In genomic region chr5:65336075-65336355, GRCm38 (mm10) we compare ENCODE assay signal across 8 mouse cellular contexts. TPM values are rescaled to one million over a fixed set of nuclear protein-coding genes. Genes with fewer than 3 reads are reported as not detected.
A peak's percentile ranks its signal among the peaks of the same experiment; 100 is the strongest.
DNase-seq lines count a peak whose midpoint lies in the region; ATAC-seq and TF ChIP-seq lines count a peak whose summit lies in the region.

No protein-coding gene starts in this region.

- WGBS in heart, embryonic 11.5 days (ENCODE audit: insufficient replicate concordance) = 26% methylated on average over 4 of the region's 4 CpGs
- WGBS in forebrain, embryonic 13.5 days = 29% methylated on average over 4 of the region's 4 CpGs
- WGBS in liver, embryonic 14.5 days (ENCODE audit: insufficient replicate concordance) = 21% methylated on average over 4 of the region's 4 CpGs

- no peak for DNase-seq in heart, adult 9 months (ENCODE audit: low spot score in 2 of 2)
- DNase-seq in CH12.LX (ENCODE audit: extremely low read depth) = peak; percentile 24
- no peak for DNase-seq in liver, embryonic 14.5 days (ENCODE audit: low read depth in 3 of 3, low spot score in 3 of 3)
- DNase-seq in adrenal gland, postnatal 25 days = no peak
- DNase-seq in right cerebral cortex, adult 18-20 months = no peak
- DNase-seq in kidney, postnatal 14 days = no peak

- in situ Hi-C loops in CH12.LX (cut with MboI; ENCODE audit: low pct_ligation_motif_present, low pct_unique_long_range_greater_than_20kb, low sequenced_read_pairs) = no loop called here

- H3K27ac ChIP-seq in heart, embryonic 11.5 days (ENCODE audit: low read depth, low read length) = no peak overlapping the region
- no peak overlapping the region for H3K27ac ChIP-seq in CH12.LX (ENCODE audit: insufficient read depth, low read depth)
- H3K27ac ChIP-seq in forebrain, embryonic 13.5 days = no peak overlapping the region
- H3K27ac ChIP-seq in liver, embryonic 14.5 days = no peak overlapping the region

- dilution Hi-C loops in CH12.LX (cut with MboI; ENCODE audit: extremely low pct_ligation_motif_present, extremely low pct_unique_long_range_greater_than_20kb, low sequenced_read_pairs) = no loop called here

- no peak for TF ChIP-seq CTCF in CH12.LX (conservative IDR thresholded peaks at IDR 0.05 in 1 of 2, IDR thresholded peaks at IDR 0.05 in 1 of 2; ENCODE audit: low read depth in 2 of 2, low read length in 2 of 2)
- no peak for TF ChIP-seq CTCF in liver, embryonic 14.5 days (IDR thresholded peaks at IDR 0.05; ENCODE audit: low read depth)

- peak overlapping the region; percentile 85 for H3K4me2 ChIP-seq in heart, embryonic 11.5 days
- peak overlapping the region; percentile 17 for H3K4me2 ChIP-seq in CH12.LX (ENCODE audit: insufficient read depth, low read depth, poor library complexity, severe bottlenecking)
- H3K4me2 ChIP-seq in forebrain, embryonic 13.5 days = peak overlapping the region; percentile 71
- H3K4me2 ChIP-seq in liver, embryonic 14.5 days (ENCODE audit: low read depth) = peak overlapping the region; percentile 71

- TF ChIP-seq POLR2A in CH12.LX (IDR thresholded peaks at IDR 0.05; ENCODE audit: low read depth, low read length) = no peak

- peaks cover 3% of the 10 kb centered on the region; the same call in 1 of the 2 replicates for H3K4me1 ChIP-seq in heart, embryonic 11.5 days (ENCODE audit: control insufficient read depth, insufficient read depth, low read length)
- peaks cover 2 to 27% of the 10 kb centered on the region in 2 experiments; a peak in 3 of 4 replicates for H3K4me1 ChIP-seq in CH12.LX (ENCODE audit: control insufficient read depth in 1 of 2, insufficient read depth in 2 of 2)
- H3K4me1 ChIP-seq in forebrain, embryonic 13.5 days = peaks cover 18% of the 10 kb centered on the region
- peaks cover 8 to 10% of the 10 kb centered on the region in 2 experiments for H3K4me1 ChIP-seq in liver, embryonic 14.5 days (replicated peaks; ENCODE audit: control insufficient read depth in 2 of 2, insufficient read depth in 2 of 2, low read length in 1 of 2)

- no peak for TF ChIP-seq RAD21 in CH12.LX (IDR thresholded peaks at IDR 0.05; ENCODE audit: low read depth, low read length)

- peaks cover 29% of the 10 kb centered on the region for H3K79me2 ChIP-seq in CH12.LX (replicated peaks; ENCODE audit: control insufficient read depth, extremely low read depth, insufficient read depth, poor library complexity, severe bottlenecking)

- H3K9me3 ChIP-seq in heart, embryonic 11.5 days (replicated peaks; ENCODE audit: control insufficient read depth, low read length) = no peaks in the 10 kb centered on the region
- no peaks in the 10 kb centered on the region for H3K9me3 ChIP-seq in CH12.LX (replicated peaks; ENCODE audit: low read length)
- H3K9me3 ChIP-seq in forebrain, embryonic 13.5 days (replicated peaks) = no peaks in the 10 kb centered on the region
- H3K9me3 ChIP-seq in liver, embryonic 14.5 days (ENCODE audit: control insufficient read depth, low read length) = no peaks in the 10 kb centered on the region

- no peak for ATAC-seq in heart, embryonic 11.5 days (replicated peaks; ENCODE audit: insufficient number of reproducible peaks, low FRiP score, low TSS enrichment)
- peak; percentile 16 for ATAC-seq in forebrain, embryonic 13.5 days
- no peak for ATAC-seq in liver, embryonic 14.5 days (ENCODE audit: insufficient read depth)

- H3K4me3 ChIP-seq in heart, embryonic 11.5 days (ENCODE audit: low read depth, low read length) = peak overlapping the region; percentile 83
- H3K4me3 ChIP-seq in CH12.LX (replicated peaks in 1 of 3; ENCODE audit: low read depth in 2 of 3, low read length in 2 of 3, poor library complexity in 1 of 3) = peak overlapping the region in 2 of 3 experiments; percentile 43 to 91
- H3K4me3 ChIP-seq in forebrain, embryonic 13.5 days = peak overlapping the region; percentile 92
- H3K4me3 ChIP-seq in liver, embryonic 14.5 days (ENCODE audit: insufficient read depth in 1 of 2, low read depth in 2 of 2, low read length in 2 of 2) = peak overlapping the region in 1 of 2 experiments; percentile 89; a peak in 2 of 4 replicates

- no peak overlapping the region for H3K9ac ChIP-seq in heart, embryonic 11.5 days (ENCODE audit: low read depth, low read length)
- H3K9ac ChIP-seq in CH12.LX (ENCODE audit: insufficient read depth, low read depth) = no peak overlapping the region; the same call in 1 of the 2 replicates
- peak overlapping the region; percentile 80; the same call in 1 of the 2 replicates for H3K9ac ChIP-seq in forebrain, embryonic 13.5 days
- no peak overlapping the region for H3K9ac ChIP-seq in liver, embryonic 14.5 days (replicated peaks)

- no peak for TF ChIP-seq EP300 in CH12.LX (IDR thresholded peaks at IDR 0.05; ENCODE audit: low read length)
- TF ChIP-seq EP300 in liver, embryonic 14.5 days (IDR thresholded peaks at IDR 0.05; ENCODE audit: low read depth) = no peak

- H3K36me3 ChIP-seq in heart, embryonic 11.5 days (ENCODE audit: control insufficient read depth, insufficient read depth, low read length) = no peaks in the 10 kb centered on the region; the same call in 1 of the 2 replicates
- peaks cover 0 to 23% of the 10 kb centered on the region in 2 experiments for H3K36me3 ChIP-seq in CH12.LX (replicated peaks in 1 of 2; ENCODE audit: control insufficient read depth in 1 of 2, insufficient read depth in 1 of 2, low read length in 1 of 2)
- 0 out of 2 replicates have a peak, but pooled peaks cover 6% of the 10 kb centered on the region for H3K36me3 ChIP-seq in forebrain, embryonic 13.5 days (ENCODE audit: poor library complexity, severe bottlenecking)
- no peaks in the 10 kb centered on the region; the same call in 1 of the 2 replicates for H3K36me3 ChIP-seq in liver, embryonic 14.5 days (replicated peaks; ENCODE audit: control insufficient read depth, insufficient read depth, low read depth)

- H3K27me3 ChIP-seq in heart, embryonic 11.5 days (ENCODE audit: control insufficient read depth, insufficient read depth, low read length) = no peaks in the 10 kb centered on the region
- H3K27me3 ChIP-seq in CH12.LX (replicated peaks) = no peaks in the 10 kb centered on the region
- no peaks in the 10 kb centered on the region for H3K27me3 ChIP-seq in forebrain, embryonic 13.5 days
- no peaks in the 10 kb centered on the region for H3K27me3 ChIP-seq in liver, embryonic 14.5 days (ENCODE audit: control insufficient read depth, insufficient read depth, low read length)

TF ChIP-seq in CH12.LX, 34 proteins besides CTCF, POLR2A, EP300 and RAD21:
- TF ChIP-seq GABPA (IDR thresholded peaks at IDR 0.05; ENCODE audit: insufficient replicate concordance, low read depth, low read length) = no peak
- 0 out of 2 replicates have a peak, but pooled peaks have one; percentile 2 for TF ChIP-seq USF2 (conservative IDR thresholded peaks at IDR 0.05; ENCODE audit: low read depth, low read length)

RNA-seq across cellular contexts. Expression of gene Rfc1, which starts 0.5 kb away (rescaled TPM):
- polyA plus RNA-seq in heart, embryonic 11.5 days (2014; fragmentation: Nextera tagmentation; extraction: Ambion mirVana) = 72.1 and 73.1 TPM in 2 replicates
- total RNA-seq in CH12.LX (2012; rRNA removed) (75.5 and 83.1 TPM in 2 replicates), CH12.LX (2014; rRNA removed) (62.4 and 64.9 TPM in 2 replicates)
- polyA plus RNA-seq in CH12.LX (2012; ENCODE audit: insufficient read length, low read depth) = 80.8 and 108 TPM in 2 replicates
- 70.1 and 70.5 TPM in 2 replicates for polyA plus RNA-seq in forebrain, embryonic 13.5 days (2015; fragmentation: Nextera tagmentation; extraction: Ambion mirVana)
- polyA plus RNA-seq in liver, embryonic 14.5 days (2012; rRNA removed) = 15.5 and 19.0 TPM in 2 replicates
- polyA plus RNA-seq in liver, embryonic 14.5 days (2014; fragmentation: Nextera tagmentation; extraction: Ambion mirVana) = 36.4 and 40.4 TPM in 2 replicates
- 41.2 and 59.4 TPM in 2 replicates for total RNA-seq in adrenal gland, postnatal 25 days (2021)

RNA-seq across cellular contexts. Expression of gene Klb, which starts 12.1 kb away (rescaled TPM):
- polyA plus RNA-seq in heart, embryonic 11.5 days (2014; fragmentation: Nextera tagmentation; extraction: Ambion mirVana) = 0.07 and 0.29 TPM in 2 replicates
- total RNA-seq in CH12.LX (2012; rRNA removed) = not detected in 2 replicates
- not detected in 2 replicates for total RNA-seq in CH12.LX (2014; rRNA removed)
- not detected in 2 replicates for polyA plus RNA-seq in CH12.LX (2012; ENCODE audit: insufficient read length, low read depth)
- 0.06 and 0.17 TPM in 2 replicates for polyA plus RNA-seq in forebrain, embryonic 13.5 days (2015; fragmentation: Nextera tagmentation; extraction: Ambion mirVana)
- polyA plus RNA-seq in liver, embryonic 14.5 days (2012; rRNA removed) = 3.9 and 4.6 TPM in 2 replicates
- polyA plus RNA-seq in liver, embryonic 14.5 days (2014; fragmentation: Nextera tagmentation; extraction: Ambion mirVana) = 8.0 TPM in 2 replicates
- 5.0 and 6.5 TPM in 2 replicates for total RNA-seq in adrenal gland, postnatal 25 days (2021)

RNA-seq across cellular contexts. Expression of gene Rpl9, which starts 55.2 kb away (rescaled TPM):
- polyA plus RNA-seq in heart, embryonic 11.5 days (2014; fragmentation: Nextera tagmentation; extraction: Ambion mirVana) = 708 and 716 TPM in 2 replicates
- total RNA-seq in CH12.LX (2012; rRNA removed) = 2,286 and 2,418 TPM in 2 replicates
- total RNA-seq in CH12.LX (2014; rRNA removed) = 3,292 and 3,671 TPM in 2 replicates
- polyA plus RNA-seq in CH12.LX (2012; ENCODE audit: insufficient read length, low read depth) = 1,001 and 1,107 TPM in 2 replicates
- 767 and 793 TPM in 2 replicates for polyA plus RNA-seq in forebrain, embryonic 13.5 days (2015; fragmentation: Nextera tagmentation; extraction: Ambion mirVana)
- polyA plus RNA-seq in liver, embryonic 14.5 days (2012; rRNA removed) = 528 and 683 TPM in 2 replicates
- 725 and 737 TPM in 2 replicates for polyA plus RNA-seq in liver, embryonic 14.5 days (2014; fragmentation: Nextera tagmentation; extraction: Ambion mirVana)
- total RNA-seq in adrenal gland, postnatal 25 days (2021) = 893 and 1,018 TPM in 2 replicates

RNA-seq across cellular contexts. Expression of gene Lias, which starts 55.3 kb away (rescaled TPM):
- 55.2 and 56.2 TPM in 2 replicates for polyA plus RNA-seq in heart, embryonic 11.5 days (2014; fragmentation: Nextera tagmentation; extraction: Ambion mirVana)
- total RNA-seq in CH12.LX (2012; rRNA removed) (34.6 and 38.9 TPM in 2 replicates), CH12.LX (2014; rRNA removed) (57.7 and 66.4 TPM in 2 replicates)
- 52.6 and 54.6 TPM in 2 replicates for polyA plus RNA-seq in CH12.LX (2012; ENCODE audit: insufficient read length, low read depth)
- 67.7 and 68.6 TPM in 2 replicates for polyA plus RNA-seq in forebrain, embryonic 13.5 days (2015; fragmentation: Nextera tagmentation; extraction: Ambion mirVana)
- 11.5 and 20.3 TPM in 2 replicates for polyA plus RNA-seq in liver, embryonic 14.5 days (2012; rRNA removed)
- 36.5 and 37.9 TPM in 2 replicates for polyA plus RNA-seq in liver, embryonic 14.5 days (2014; fragmentation: Nextera tagmentation; extraction: Ambion mirVana)
- total RNA-seq in adrenal gland, postnatal 25 days (2021) = 45.7 and 62.1 TPM in 2 replicates

Comparison
In these comparisons a context has a peak if more than half of its experiments do, and no peak if none do; other contexts are left out.
1. H3K4me2 ChIP-seq: peak in every context shown above with its lines; median percentile 85 in heart, embryonic 11.5 days; 71 in forebrain, embryonic 13.5 days; 71 in liver, embryonic 14.5 days; 17 in CH12.LX.